Mouse (Mus musculus) ES-Bruce4 (cell line): ENCODE results near the gene Mrpl49.
A peak's percentile ranks its signal among the peaks of the same experiment; 100 is the strongest.

ENCODE experiments used
- CTCF ChIP-seq: IDR thresholded peaks from one replicate; pipeline ENCODE4 v1.8.1; 2011; ENCODE audit warnings: low read depth, low read length
- EP300 ChIP-seq: IDR thresholded peaks from 2 replicates; pipeline ENCODE4 v1.6.1; 2011; ENCODE audit warnings: low read depth, low read length; ENCODE audit not compliant: insufficient read depth
- POLR2A ChIP-seq: IDR thresholded peaks from one replicate; pipeline ENCODE4 v1.8.1; 2011; ENCODE audit warnings: low read length; ENCODE audit not compliant: insufficient read depth

GRCm38 (mm10) chr19:6070571-6071250 lies 13.1 kb upstream of the Mrpl49 start:
- TF ChIP-seq CTCF (no peak), POLR2A (peak; percentile 30), EP300 (no peak)
